Mouse (Mus musculus) embryonic facial prominence, embryonic 13.5 days (tissue): ENCODE measurements around the gene Srpk3. TPM values are rescaled to one million over a fixed set of nuclear protein-coding genes. Genes with fewer than 3 reads are reported as not detected.

Experiments used
- ATAC-seq: fragments of 200-750 bp; cut with Nextera tagmentation; 2 replicates; pipeline ENCODE4 v1.8.0; 2017; ENCODE audit warnings: low read depth; ENCODE audit not compliant: insufficient number of reproducible peaks, insufficient read depth, low FRiP score, low TSS enrichment
- H3K27ac ChIP-seq: fragments of 300-500 bp; sonication (generic); 2 replicates; pipeline ENCODE4 v1.5.1; 2015; ENCODE audit warnings: moderate library complexity, mild to moderate bottlenecking, inconsistent platforms
- H3K27me3 ChIP-seq: fragments of 300-500 bp; sonication (generic); 2 replicates; pipeline ENCODE4 v1.6.1; 2015; ENCODE audit warnings: mild to moderate bottlenecking, inconsistent platforms
- H3K36me3 ChIP-seq: fragments of 300-500 bp; sonication (generic); 2 replicates; pipeline ENCODE4 v1.6.1; 2015; ENCODE audit warnings: mild to moderate bottlenecking, inconsistent platforms
- H3K4me1 ChIP-seq: fragments of 300-500 bp; sonication (generic); 2 replicates; pipeline ENCODE4 v1.6.1; 2015; ENCODE audit warnings: inconsistent platforms
- H3K4me2 ChIP-seq: fragments of 300-500 bp; sonication (generic); 2 replicates; pipeline ENCODE4 v1.6.1; 2015; ENCODE audit warnings: moderate library complexity, mild to moderate bottlenecking, inconsistent platforms
- H3K4me3 ChIP-seq: fragments of 300-500 bp; sonication (generic); 2 replicates; pipeline ENCODE4 v1.5.1; 2015; ENCODE audit warnings: mild to moderate bottlenecking, inconsistent platforms
- H3K9ac ChIP-seq: fragments of 300-500 bp; sonication (generic); 2 replicates; pipeline ENCODE4 v1.6.1; 2015; ENCODE audit warnings: mild to moderate bottlenecking, inconsistent platforms
- H3K9me3 ChIP-seq: fragments of 300-500 bp; sonication (generic); 2 replicates; pipeline ENCODE4 v1.6.1; 2016; ENCODE audit warnings: inconsistent platforms
- WGBS: fragments of 180-500 bp; shearing (Covaris S2); methylation state at CpG from one replicate; pipeline ENCODE4 v1.1.7; 2015; ENCODE audit warnings: mixed read lengths; 5-methylcytosine and 5-hydroxymethylcytosine counted together
- polyA plus RNA-seq: library from polyadenylated mRNA; unstranded; fragments of >200 nt; fragmentation: Nextera tagmentation; extraction: Ambion mirVana; gene quantifications from 2 replicates; pipeline ENCODE4 v1.2.1, GENCODE M21; 2015

Gene Srpk3
- polyA plus RNA-seq, 1 experiment from 2014 or later: 3.0 TPM

GRCm38 (mm10) chrX:73815072-73815471 lies 40.9 kb downstream of the Srpk3 start:
- peak overlapping the region; percentile 70 for H3K9ac ChIP-seq
- H3K27me3 ChIP-seq: no peaks in the 10 kb centered on the region
- WGBS: 20% methylated on average over 14 of the region's 14 CpGs
- H3K27ac ChIP-seq: no peak overlapping the region
- no peak for ATAC-seq
- H3K36me3 ChIP-seq: no peaks in the 10 kb centered on the region
- peak overlapping the region; percentile 54 for H3K4me2 ChIP-seq
- peak overlapping the region; percentile 39 for H3K4me3 ChIP-seq
- no peaks in the 10 kb centered on the region for H3K9me3 ChIP-seq
- no peaks in the 10 kb centered on the region for H3K4me1 ChIP-seq

- H3K4me3 ChIP-seq: no peak overlapping the region
- no peak for ATAC-seq
- H3K4me2 ChIP-seq: no peak overlapping the region
- no peaks in the 10 kb centered on the region for H3K4me1 ChIP-seq
- H3K27ac ChIP-seq: no peak overlapping the region
- no peaks in the 10 kb centered on the region for H3K36me3 ChIP-seq
- no peaks in the 10 kb centered on the region for H3K9me3 ChIP-seq
- no peaks in the 10 kb centered on the region for H3K27me3 ChIP-seq
- WGBS: 51% methylated on average over 3 of the region's 3 CpGs
- no peak overlapping the region for H3K9ac ChIP-seq
Measured at GRCm38 (mm10) chrX:73816596-73817314, 42.5 kb downstream of the Srpk3 start.

GRCm38 (mm10) chrX:73823747-73824146 lies 49.5 kb downstream of the Srpk3 start:
- whole genome bisulfite sequencing: 25% methylated on average over 17 of the region's 17 CpGs
- ATAC-seq: no peak
- H3K36me3 ChIP-seq: no peaks in the 10 kb centered on the region
- peaks cover 14% of the 10 kb centered on the region for H3K27me3 ChIP-seq
- no peaks in the 10 kb centered on the region for H3K9me3 ChIP-seq
- peaks cover 4% of the 10 kb centered on the region; the same call in 1 of the 2 replicates for H3K4me1 ChIP-seq
- H3K9ac ChIP-seq: peak overlapping the region; percentile 82
- peak overlapping the region; percentile 69 for H3K4me2 ChIP-seq
- peak overlapping the region; percentile 64 for H3K4me3 ChIP-seq
- H3K27ac ChIP-seq: no peak overlapping the region

- H3K36me3 ChIP-seq: no peaks in the 10 kb centered on the region
- H3K27ac ChIP-seq: peak within 1 kb of the TSS; percentile 66
- 26% methylated on average over 75 of the region's 84 CpGs for WGBS
- no peaks in the 10 kb centered on the region for H3K9me3 ChIP-seq
- peak; percentile 68 for ATAC-seq
- peaks cover 4% of the 10 kb centered on the region; the same call in 1 of the 2 replicates for H3K4me1 ChIP-seq
- peak within 1 kb of the TSS; percentile 64 for H3K4me3 ChIP-seq
- H3K27me3 ChIP-seq: peaks cover 14% of the 10 kb centered on the region
- peak within 1 kb of the TSS; percentile 69 for H3K4me2 ChIP-seq
- H3K9ac ChIP-seq: peak within 1 kb of the TSS; percentile 82
Measured at GRCm38 (mm10) chrX:73824185-73825151, 50.3 kb downstream of the Srpk3 start, which contains the start of gene Pdzd4. TSS of gene Pdzd4 (minus strand) at chrX:73824969.

Other genes with a start within 250 kb of the Srpk3 start
- gene Dusp9, start 135.0 kb upstream of the Srpk3 start, polyA plus RNA-seq: 13.3 and 17.4 TPM in 2 replicates
- gene Pnck, start 114.3 kb upstream of the Srpk3 start, polyA plus RNA-seq: 15.6 and 18.8 TPM in 2 replicates
- gene Slc6a8, start 101.3 kb upstream of the Srpk3 start, polyA plus RNA-seq: 9.7 and 10.1 TPM in 2 replicates
- 208 and 226 TPM in 2 replicates for gene Bcap31, start 58.2 kb upstream of the Srpk3 start, polyA plus RNA-seq
- gene Abcd1, start 57.8 kb upstream of the Srpk3 start, polyA plus RNA-seq: 13.9 and 15.4 TPM in 2 replicates
- 0.41 and 0.46 TPM in 2 replicates for gene Plxnb3, start 17.3 kb upstream of the Srpk3 start, polyA plus RNA-seq
- 204 and 207 TPM in 2 replicates for gene Idh3g, start 12.5 kb downstream of the Srpk3 start, polyA plus RNA-seq
- 182 and 192 TPM in 2 replicates for gene Ssr4, start 12.6 kb downstream of the Srpk3 start, polyA plus RNA-seq
- gene Pdzd4, start 50.6 kb downstream of the Srpk3 start, polyA plus RNA-seq: 1.7 and 2.1 TPM in 2 replicates
- gene Avpr2, start 117.7 kb downstream of the Srpk3 start, polyA plus RNA-seq: 0.07 and 0.17 TPM in 2 replicates
- 3.2 and 4.3 TPM in 2 replicates for gene L1cam, start 121.7 kb downstream of the Srpk3 start, polyA plus RNA-seq
- 3.3 and 3.4 TPM in 2 replicates for gene Arhgap4, start 147.5 kb downstream of the Srpk3 start, polyA plus RNA-seq
- 132 and 151 TPM in 2 replicates for gene Naa10, start 147.5 kb downstream of the Srpk3 start, polyA plus RNA-seq
- 25.7 and 27.6 TPM in 2 replicates for gene Renbp, start 156.4 kb downstream of the Srpk3 start, polyA plus RNA-seq
- 58.1 and 65.4 TPM in 2 replicates for gene Hcfc1, start 192.0 kb downstream of the Srpk3 start, polyA plus RNA-seq
- 56.5 and 60.4 TPM in 2 replicates for gene Irak1, start 249.5 kb downstream of the Srpk3 start, polyA plus RNA-seq